Mouse (Mus musculus) stomach, postnatal 0 days (tissue): ENCODE data around the gene Atp8b3.

Experiments used
- CTCF ChIP-seq: IDR thresholded peaks from 2 replicates; pipeline ENCODE4 v1.5.1; 2016; ENCODE audit warnings: antibody characterized with exemption, low read depth, mild to moderate bottlenecking, moderate library complexity
- EP300 ChIP-seq: optimal IDR thresholded peaks from 2 replicates; pipeline ENCODE3; 2016; ENCODE audit warnings: antibody characterized with exemption

DNA sequence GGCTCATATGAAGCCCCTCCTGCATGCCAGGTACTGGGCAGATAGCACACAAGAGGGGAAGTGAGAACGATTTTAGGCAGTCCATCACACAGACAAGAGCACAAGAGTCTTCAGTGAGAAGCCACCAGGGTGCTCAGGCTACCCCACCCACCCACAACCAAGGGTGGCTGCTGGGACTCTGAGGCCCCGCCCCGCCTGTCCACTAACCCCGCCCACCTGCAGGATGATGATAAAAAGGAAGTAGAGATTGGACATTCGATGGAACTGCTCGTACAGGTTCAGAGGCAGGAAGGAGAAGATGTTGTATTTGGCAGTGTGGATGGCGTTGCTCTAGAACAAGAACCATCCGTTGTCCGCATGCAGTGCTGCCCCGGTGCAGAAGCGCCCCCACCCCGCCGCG, 3.9 kb downstream of the Atp8b3 start:
- TF ChIP-seq CTCF = no peak
- no peak for TF ChIP-seq EP300
